14 mouse cellular contexts compared by ENCODE assay signal in the genomic region with DNA sequence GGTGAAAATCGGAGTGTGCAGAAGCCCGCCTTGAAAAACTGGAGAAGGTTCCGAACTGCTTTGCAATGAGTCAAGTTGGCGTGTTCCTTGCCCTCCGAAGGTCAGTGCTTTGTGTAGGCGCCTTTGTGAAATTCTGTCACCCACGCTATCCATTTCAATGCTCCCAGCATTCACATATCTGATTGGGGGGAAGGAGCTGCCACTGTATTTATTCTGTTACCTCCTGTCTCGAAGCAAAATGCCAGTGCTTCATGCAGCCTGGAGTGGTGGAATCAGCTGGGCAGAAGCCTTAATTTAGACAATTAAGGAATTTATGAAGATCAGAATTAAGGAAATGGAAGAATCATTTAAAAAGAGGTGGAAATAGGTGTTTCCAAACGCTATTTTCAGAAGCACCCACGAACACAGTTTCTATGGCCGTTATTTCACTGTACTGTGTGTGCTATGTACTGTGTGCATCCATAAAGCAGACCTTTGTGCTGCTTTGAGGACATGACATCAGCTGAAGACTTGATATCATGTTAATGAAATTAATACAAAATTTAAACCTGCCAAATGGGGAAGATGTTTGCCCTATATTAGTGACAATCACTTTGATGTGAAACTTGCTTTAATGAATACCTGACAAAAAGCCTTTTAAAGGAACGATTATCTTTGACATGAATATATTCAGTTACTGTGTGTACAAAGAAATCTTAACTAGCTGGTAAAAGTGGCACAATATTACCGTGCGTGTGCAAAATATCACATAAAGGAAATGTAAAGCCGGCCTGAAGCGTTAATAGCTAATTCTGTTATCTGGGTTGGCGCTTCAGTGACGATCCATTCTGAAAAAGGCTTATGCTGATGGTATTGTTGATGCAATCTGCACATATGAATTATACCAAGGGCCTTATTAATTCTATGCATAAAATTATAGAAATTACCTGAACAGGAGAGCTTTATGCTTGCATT.
DNase-seq lines count a peak whose midpoint lies in the region; ATAC-seq lines count a peak whose summit lies in the region.
"Had no signal": no experiment of that assay in that cellular context is flagged by ENCODE, and none has a peak within 500 bp of the region (broad histone marks: within the 10 kb centered on the region; RNA-seq: fewer than 3 reads in every experiment).

No protein-coding gene starts in this region.

- H3K27ac ChIP-seq in neural tube, embryonic 11.5 days (ENCODE audit: low read depth, low read length), result no peak overlapping the region
- H3K27ac ChIP-seq in hindbrain, embryonic 15.5 days (replicated peaks), result peak overlapping the region; percentile 40; the same call in 1 of the 2 replicates
- peak overlapping the region; percentile 65 for H3K27ac ChIP-seq in midbrain, embryonic 15.5 days
- no peak overlapping the region for H3K27ac ChIP-seq in liver, embryonic 12.5 days
- H3K27ac ChIP-seq: embryonic facial prominence, embryonic 12.5 days; heart, embryonic 13.5 days; stomach, postnatal 0 days had no signal

- DNase-seq in neural tube, embryonic 11.5 days (ENCODE audit: low spot score), result no peak
- DNase-seq in neural tube, embryonic 10.5 days (ENCODE audit: extremely low spot score, low spot score), result no peak
- DNase-seq in lung, postnatal 4 days, result no peak
- no peak for DNase-seq in gastrocnemius, postnatal 4 days (ENCODE audit: low spot score in 2 of 2)
- DNase-seq: adrenal gland, adult 8-10 months; gastrocnemius, postnatal 25 days had no signal

- no peak overlapping the region for H3K9ac ChIP-seq in neural tube, embryonic 11.5 days (ENCODE audit: low read length)
- no peak overlapping the region for H3K9ac ChIP-seq in hindbrain, embryonic 15.5 days
- H3K9ac ChIP-seq in midbrain, embryonic 15.5 days, result no peak overlapping the region
- H3K9ac ChIP-seq in liver, embryonic 12.5 days, result no peak overlapping the region
- H3K9ac ChIP-seq: embryonic facial prominence, embryonic 12.5 days; heart, embryonic 13.5 days had no signal

- no peaks in the 10 kb centered on the region for H3K27me3 ChIP-seq in neural tube, embryonic 11.5 days (ENCODE audit: control insufficient read depth, insufficient read depth, low read length)
- H3K27me3 ChIP-seq in hindbrain, embryonic 15.5 days, result no peaks in the 10 kb centered on the region
- no peaks in the 10 kb centered on the region for H3K27me3 ChIP-seq in midbrain, embryonic 15.5 days (replicated peaks)
- H3K27me3 ChIP-seq in liver, embryonic 12.5 days (replicated peaks), result no peaks in the 10 kb centered on the region
- H3K27me3 ChIP-seq: embryonic facial prominence, embryonic 12.5 days; heart, embryonic 13.5 days had no signal

- H3K4me2 ChIP-seq in neural tube, embryonic 11.5 days (ENCODE audit: low read depth), result no peak overlapping the region
- peak overlapping the region; percentile 17; the same call in 1 of the 2 replicates for H3K4me2 ChIP-seq in hindbrain, embryonic 15.5 days
- no peak overlapping the region for H3K4me2 ChIP-seq in midbrain, embryonic 15.5 days
- no peak overlapping the region for H3K4me2 ChIP-seq in liver, embryonic 12.5 days
- H3K4me2 ChIP-seq: embryonic facial prominence, embryonic 12.5 days; heart, embryonic 13.5 days had no signal

- no peaks in the 10 kb centered on the region for H3K4me1 ChIP-seq in neural tube, embryonic 11.5 days (ENCODE audit: control insufficient read depth, insufficient read depth, low read length)
- 0 out of 2 replicates have a peak, but pooled peaks cover 6% of the 10 kb centered on the region for H3K4me1 ChIP-seq in hindbrain, embryonic 15.5 days (replicated peaks)
- H3K4me1 ChIP-seq in midbrain, embryonic 15.5 days, result peaks cover 15% of the 10 kb centered on the region
- H3K4me1 ChIP-seq in liver, embryonic 12.5 days, result no peaks in the 10 kb centered on the region
- H3K4me1 ChIP-seq: embryonic facial prominence, embryonic 12.5 days; heart, embryonic 13.5 days had no signal

- H3K36me3 ChIP-seq in neural tube, embryonic 11.5 days (ENCODE audit: control insufficient read depth, insufficient read depth, low read length), result no peaks in the 10 kb centered on the region
- H3K36me3 ChIP-seq in hindbrain, embryonic 15.5 days, result no peaks in the 10 kb centered on the region
- no peaks in the 10 kb centered on the region for H3K36me3 ChIP-seq in midbrain, embryonic 15.5 days (replicated peaks)
- H3K36me3 ChIP-seq in liver, embryonic 12.5 days, result no peaks in the 10 kb centered on the region
- H3K36me3 ChIP-seq: embryonic facial prominence, embryonic 12.5 days; heart, embryonic 13.5 days had no signal

- H3K9me3 ChIP-seq in neural tube, embryonic 11.5 days (ENCODE audit: control insufficient read depth, low read length), result no peaks in the 10 kb centered on the region
- no peaks in the 10 kb centered on the region for H3K9me3 ChIP-seq in hindbrain, embryonic 15.5 days
- no peaks in the 10 kb centered on the region for H3K9me3 ChIP-seq in midbrain, embryonic 15.5 days
- H3K9me3 ChIP-seq in liver, embryonic 12.5 days (replicated peaks), result no peaks in the 10 kb centered on the region
- H3K9me3 ChIP-seq: embryonic facial prominence, embryonic 12.5 days; heart, embryonic 13.5 days had no signal

- no peak overlapping the region for H3K4me3 ChIP-seq in neural tube, embryonic 11.5 days (ENCODE audit: low read depth, low read length)
- H3K4me3 ChIP-seq in hindbrain, embryonic 15.5 days, result no peak overlapping the region
- H3K4me3 ChIP-seq in midbrain, embryonic 15.5 days, result no peak overlapping the region
- H3K4me3 ChIP-seq in liver, embryonic 12.5 days, result no peak overlapping the region
- H3K4me3 ChIP-seq: embryonic facial prominence, embryonic 12.5 days; heart, embryonic 13.5 days; myocyte had no signal

- peak; percentile 38; the same call in 1 of the 2 replicates for ATAC-seq in neural tube, embryonic 11.5 days (ENCODE audit: insufficient read depth, low FRiP score, low TSS enrichment)
- peak; percentile 72 for ATAC-seq in hindbrain, embryonic 15.5 days (ENCODE audit: low FRiP score, low read depth)
- peak; percentile 81 for ATAC-seq in midbrain, embryonic 15.5 days (replicated peaks)
- ATAC-seq in frontal cortex, adult (ENCODE audit: low TSS enrichment), result no peak
- ATAC-seq in liver, embryonic 12.5 days, result no peak

- WGBS in neural tube, embryonic 11.5 days, result 81% methylated on average over 18 of the region's 18 CpGs
- 56% methylated on average over 18 of the region's 18 CpGs for WGBS in hindbrain, embryonic 15.5 days
- WGBS in midbrain, embryonic 15.5 days, result 54% methylated on average over 18 of the region's 18 CpGs
- WGBS in liver, embryonic 12.5 days (ENCODE audit: insufficient replicate concordance), result 77% methylated on average over 18 of the region's 18 CpGs

Comparison
In these comparisons a context has a peak if more than half of its experiments do, and no peak if none do; other contexts are left out.
1. ATAC-seq: peak in neural tube, embryonic 11.5 days (single experiment), hindbrain, embryonic 15.5 days (single experiment) and midbrain, embryonic 15.5 days (single experiment); none in frontal cortex, adult (single experiment) and liver, embryonic 12.5 days (single experiment).
2. H3K27ac ChIP-seq: peak in hindbrain, embryonic 15.5 days (single experiment) and midbrain, embryonic 15.5 days (single experiment); none in neural tube, embryonic 11.5 days (single experiment) and liver, embryonic 12.5 days (single experiment).